Mouse (Mus musculus) gastrocnemius, postnatal 25 days (tissue): Measurements from ENCODE around the gene Maml3. TPM values are rescaled to one million over a fixed set of nuclear protein-coding genes. Genes with fewer than 3 reads are reported as not detected.

Experiments used
- DNase-seq: peaks from one replicate; pipeline ENCODE4 v3.0.0; 2022
- total RNA-seq, 2 experiments: library from RNA; stranded (reverse); gene quantifications; 1 replicate in 1 of 2; 2 replicates in 1 of 2; pipeline ENCODE4 v1.2.3; 2021

The Maml3 gene
- total RNA-seq, 2 experiments from 2014 or later = 2.4 to 2.5 TPM

DNA sequence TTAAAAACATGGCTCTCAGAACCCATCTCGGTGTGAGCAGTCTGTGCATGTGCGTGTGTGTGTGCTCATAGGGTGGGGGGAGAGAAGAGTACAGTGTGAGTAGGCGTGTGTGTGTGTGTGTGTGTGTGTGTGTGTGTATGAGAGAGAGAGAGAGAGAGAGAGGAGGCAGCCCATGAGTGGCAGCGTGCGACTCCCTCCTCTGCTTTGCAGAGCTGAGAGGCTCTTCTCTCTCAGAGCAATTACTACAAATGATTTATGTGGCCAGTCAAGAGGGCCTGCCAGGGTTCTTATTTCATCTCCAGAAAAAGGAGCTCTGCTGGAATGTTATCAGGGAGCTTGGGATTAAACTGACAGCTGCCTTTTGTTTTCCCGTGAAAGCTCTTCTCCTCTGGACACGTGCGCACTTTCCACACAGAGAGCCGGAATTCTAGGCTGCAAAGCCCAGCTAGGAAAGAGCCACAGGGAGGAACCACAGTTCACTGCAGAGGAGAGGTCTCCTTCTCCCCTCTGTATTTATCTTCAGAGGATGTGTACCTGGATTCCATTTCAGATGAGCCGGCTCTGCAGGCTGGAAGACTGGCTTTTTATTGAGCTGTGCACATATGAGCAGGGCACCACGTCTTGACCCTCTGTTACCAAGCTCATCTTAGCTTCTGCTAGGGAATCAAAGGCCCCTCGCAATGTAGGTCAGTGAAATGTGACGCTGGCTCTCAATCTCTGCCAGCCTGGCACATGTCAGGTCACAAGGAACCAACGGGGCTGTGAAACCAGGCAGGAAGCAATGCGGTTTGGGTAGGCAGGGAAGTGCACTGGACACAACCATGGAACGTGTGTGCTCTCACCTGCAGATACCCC, 325.9 kb downstream of the Maml3 start:
- DNase-seq = peak; percentile 29

GRCm38 (mm10) chr3:51778179-51778578, 326.7 kb downstream of the Maml3 start:
- DNase-seq = no peak

- no peak for DNase-seq
These were observed 328.8 kb downstream of the Maml3 start for GRCm38 (mm10) chr3:51776018-51776611.

DNA sequence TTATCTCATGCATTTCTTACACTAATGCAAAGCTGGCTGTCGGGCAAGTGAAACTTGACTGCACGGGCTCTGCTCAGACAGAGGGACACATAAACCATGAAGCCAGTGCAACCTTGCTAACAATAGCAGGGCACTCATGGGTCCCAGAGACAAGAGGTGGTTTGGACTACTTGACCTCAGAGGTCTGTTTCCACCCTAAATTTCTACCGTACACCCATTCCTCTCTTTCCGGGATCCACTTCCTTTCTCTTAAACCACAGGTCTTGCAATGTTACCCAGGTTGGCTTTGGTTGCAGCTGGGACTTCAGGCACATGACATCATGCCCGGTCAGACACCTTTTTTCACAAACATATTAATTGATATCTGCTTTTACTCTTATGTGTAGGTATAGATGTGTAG, 331.3 kb downstream of the Maml3 start:
- DNase-seq = no peak

GRCm38 (mm10) chr3:51771839-51772630, 332.8 kb downstream of the Maml3 start:
- no peak for DNase-seq

DNA sequence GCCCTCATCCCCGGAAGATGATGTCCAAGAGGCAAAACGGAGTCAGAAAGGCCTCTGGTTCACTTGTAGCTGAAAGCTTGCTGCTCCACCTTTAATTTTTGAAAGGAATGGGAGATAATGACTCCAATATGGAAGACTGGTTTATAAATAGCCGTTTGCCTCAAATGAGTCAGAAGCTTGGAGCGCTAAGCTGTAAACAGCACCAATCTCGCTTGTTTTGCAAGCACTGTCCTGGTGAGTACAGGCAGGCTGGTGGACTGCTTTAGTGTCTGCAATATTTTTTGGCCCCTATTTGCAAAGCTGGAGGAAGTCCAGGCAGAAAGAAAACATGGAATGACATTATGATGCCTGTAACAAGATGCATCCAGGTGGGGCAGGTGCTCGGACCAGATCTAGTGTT, 335.7 kb downstream of the Maml3 start:
- DNase-seq = peak; percentile 16

GRCm38 (mm10) chr3:51765220-51765923, 339.5 kb downstream of the Maml3 start:
- DNase-seq = no peak

GRCm38 (mm10) chr3:51764175-51764574, 340.7 kb downstream of the Maml3 start:
- no peak for DNase-seq

DNA sequence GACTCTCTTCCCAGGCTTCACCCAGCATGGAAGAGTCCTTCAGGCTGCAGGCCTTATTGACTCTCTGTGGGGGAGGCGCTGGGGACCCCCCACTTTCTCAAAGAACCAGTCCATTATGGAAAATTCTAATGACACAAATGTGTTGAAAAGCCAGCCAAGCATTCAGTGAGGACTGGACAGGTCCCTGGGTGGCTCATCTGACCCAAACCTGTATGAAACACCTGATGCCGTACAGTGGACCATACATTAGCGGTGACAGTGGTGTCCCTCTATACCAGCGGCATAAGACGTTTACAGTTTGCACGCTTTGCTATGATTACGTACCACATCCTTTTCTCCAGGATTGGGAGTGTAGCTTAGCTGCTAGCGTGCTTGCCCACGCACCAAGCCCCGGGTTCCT, 342.0 kb downstream of the Maml3 start:
- DNase-seq = no peak

- no peak for DNase-seq
These were observed 345.3 kb downstream of the Maml3 start for GRCm38 (mm10) chr3:51759534-51759933.

GRCm38 (mm10) chr3:51757032-51757431, 347.8 kb downstream of the Maml3 start:
- DNase-seq = no peak

DNA sequence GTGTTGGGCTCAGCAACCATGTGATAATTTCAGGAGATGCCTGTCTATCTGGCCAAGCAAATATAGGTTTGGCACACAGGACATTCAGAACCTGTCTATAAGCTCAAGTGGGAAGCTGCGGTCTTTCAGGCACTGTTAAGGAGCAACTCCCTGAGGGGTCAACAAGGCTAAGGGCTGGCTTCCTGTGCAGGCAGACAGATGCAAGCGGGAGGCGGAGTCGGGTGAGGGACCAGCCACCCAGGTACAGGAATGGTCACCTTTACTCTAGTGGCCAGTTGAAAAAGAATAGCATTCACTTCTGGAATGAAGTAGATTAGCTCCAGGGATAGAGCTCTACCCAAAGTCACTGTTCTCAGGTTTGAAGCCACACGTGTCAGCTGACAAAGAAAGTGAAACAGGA, 348.6 kb downstream of the Maml3 start:
- DNase-seq = no peak

- no peak for DNase-seq
These were observed 351.6 kb downstream of the Maml3 start for GRCm38 (mm10) chr3:51753262-51753661.

DNA sequence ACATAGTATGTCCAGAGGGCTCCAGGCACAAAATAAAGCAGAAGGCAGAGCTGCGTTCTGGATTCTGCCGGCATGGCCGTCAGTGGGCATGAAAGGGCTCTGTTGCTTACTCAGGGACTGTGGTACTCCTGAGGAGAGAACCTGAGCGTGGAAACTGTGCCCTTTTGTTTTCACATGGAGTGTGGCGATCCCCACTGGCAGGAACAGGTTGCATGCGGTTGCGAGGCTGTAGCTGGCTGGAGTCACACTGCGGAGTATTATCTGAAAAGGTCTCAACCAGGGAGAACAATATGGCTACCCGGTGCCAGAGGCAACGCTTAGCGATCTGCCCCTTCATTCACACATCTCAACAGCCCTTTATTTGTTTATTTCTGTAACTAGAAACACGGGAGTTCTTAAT, 353.4 kb downstream of the Maml3 start:
- DNase-seq = no peak

DNA sequence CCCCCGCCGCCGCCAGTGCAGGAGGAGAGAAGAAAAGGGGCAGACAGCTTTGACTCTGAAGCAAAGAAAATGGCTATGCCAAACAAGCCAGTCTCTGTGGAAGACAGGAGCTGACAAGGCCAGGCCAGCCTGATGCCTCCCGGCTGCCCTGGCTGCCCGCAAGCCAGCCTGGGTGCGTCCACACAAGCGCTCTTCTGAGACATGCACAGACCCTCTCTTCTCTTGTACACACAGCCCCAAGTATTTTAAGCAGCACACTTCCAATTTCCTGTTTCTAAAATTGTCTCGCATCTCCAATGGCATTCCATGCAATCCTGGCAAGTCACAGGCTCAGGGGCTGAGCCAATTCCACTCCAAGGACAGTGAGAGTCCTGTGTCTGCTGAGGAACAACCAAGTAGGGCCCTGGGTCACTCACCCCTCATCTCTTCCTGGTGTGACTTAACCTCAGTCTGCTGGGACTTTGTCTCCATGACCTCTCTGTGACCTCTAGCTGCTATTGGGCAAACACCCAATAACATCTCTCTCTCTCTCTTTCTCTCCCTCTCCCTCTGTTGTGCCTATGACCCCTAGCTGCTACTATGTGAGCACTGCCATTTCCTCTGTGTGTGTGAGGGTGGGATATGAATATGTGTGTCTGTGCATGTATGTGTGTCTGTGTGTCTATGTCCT, 354.9 kb downstream of the Maml3 start:
- peak; percentile 29 for DNase-seq

GRCm38 (mm10) chr3:51749421-51749811, 355.5 kb downstream of the Maml3 start:
- DNase-seq = no peak

- DNase-seq = peak; percentile 46
These were observed 356.2 kb downstream of the Maml3 start for GRCm38 (mm10) chr3:51748436-51749376.

DNA sequence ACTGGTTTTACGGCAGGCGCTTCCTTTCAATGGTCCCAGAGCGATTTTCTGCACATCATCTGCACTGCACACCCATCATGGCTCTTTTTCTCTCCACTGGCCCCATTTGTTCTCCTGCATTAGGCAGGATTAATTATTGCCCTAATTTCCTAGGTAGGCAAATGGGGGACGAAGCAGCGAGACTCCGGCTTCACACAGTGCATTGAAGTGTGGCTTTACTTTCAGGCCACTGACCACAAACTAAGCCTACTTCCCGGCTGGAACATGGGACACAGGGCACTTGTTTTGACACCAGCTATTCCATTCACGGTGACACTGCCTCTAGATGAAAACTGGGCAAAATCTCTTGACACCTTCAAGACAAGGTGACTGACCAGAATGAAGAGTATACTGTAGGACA, 358.1 kb downstream of the Maml3 start:
- no peak for DNase-seq

DNA sequence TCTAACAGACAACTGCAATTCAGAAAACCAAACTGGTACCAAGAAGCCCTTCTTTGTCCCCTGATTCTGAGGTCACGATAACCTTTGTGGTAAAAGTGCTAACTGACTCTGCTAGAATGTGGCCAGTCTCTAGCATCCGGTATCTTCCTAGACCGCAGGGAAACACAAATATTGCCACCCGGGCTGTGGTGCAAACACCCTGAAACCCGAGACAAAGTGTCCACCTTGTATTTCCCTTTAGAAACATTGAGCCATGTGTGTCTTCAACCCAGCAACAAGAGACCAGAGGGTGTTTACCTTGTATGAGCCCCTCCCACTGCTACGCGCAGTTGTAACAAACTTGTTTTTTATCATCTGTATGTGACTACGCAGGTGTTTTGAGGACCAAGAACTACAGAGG, 359.7 kb downstream of the Maml3 start:
- DNase-seq = no peak

DNA sequence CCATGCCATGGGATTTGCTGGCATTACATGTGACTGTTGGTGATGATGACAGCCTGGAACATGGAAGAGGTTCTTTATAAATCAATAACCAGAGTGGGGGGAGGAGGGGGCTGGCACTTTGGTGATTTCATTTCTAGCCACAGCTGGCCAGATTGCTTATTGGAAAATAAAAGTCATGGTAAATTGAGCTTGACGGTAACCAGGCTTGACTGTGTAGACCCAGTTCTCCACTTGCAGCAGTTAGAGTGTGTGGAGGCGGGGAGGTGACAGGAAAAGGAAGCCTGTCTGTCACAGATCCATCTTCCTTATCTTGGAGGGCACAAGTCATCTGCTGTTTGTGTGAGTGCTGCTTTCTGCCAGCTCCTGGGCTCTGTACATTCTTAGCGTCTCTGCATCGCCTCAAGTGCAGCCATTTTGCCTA, 360.5 kb downstream of the Maml3 start:
- DNase-seq = no peak

DNA sequence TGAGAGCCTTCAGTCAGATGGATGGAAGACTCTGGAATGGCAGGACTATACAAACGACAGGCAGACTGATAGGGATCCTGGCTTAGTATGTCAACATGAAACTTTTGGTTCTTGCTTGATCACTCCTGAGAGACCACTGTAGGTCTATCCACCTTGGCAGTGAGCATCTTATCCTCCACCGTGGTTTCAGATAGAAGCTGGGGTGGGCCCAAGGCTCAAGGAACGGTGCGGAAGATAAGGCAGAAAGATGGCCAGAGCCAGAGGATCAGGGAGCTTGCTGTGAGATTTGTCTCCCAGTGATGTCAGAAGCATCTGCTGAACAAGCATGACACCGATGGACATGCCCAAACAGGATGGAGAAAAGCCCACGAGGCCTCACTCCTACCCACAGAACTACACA, 362.5 kb downstream of the Maml3 start:
- no peak for DNase-seq
